Mouse (Mus musculus): Measurements from ENCODE around the gene Zfp580. TPM values are rescaled to one million over a fixed set of nuclear protein-coding genes. Genes with fewer than 3 reads are reported as not detected.

Gene Zfp580
- polyA plus RNA-seq, 1 experiment from 2014 or later = 54.1 TPM

DNA sequence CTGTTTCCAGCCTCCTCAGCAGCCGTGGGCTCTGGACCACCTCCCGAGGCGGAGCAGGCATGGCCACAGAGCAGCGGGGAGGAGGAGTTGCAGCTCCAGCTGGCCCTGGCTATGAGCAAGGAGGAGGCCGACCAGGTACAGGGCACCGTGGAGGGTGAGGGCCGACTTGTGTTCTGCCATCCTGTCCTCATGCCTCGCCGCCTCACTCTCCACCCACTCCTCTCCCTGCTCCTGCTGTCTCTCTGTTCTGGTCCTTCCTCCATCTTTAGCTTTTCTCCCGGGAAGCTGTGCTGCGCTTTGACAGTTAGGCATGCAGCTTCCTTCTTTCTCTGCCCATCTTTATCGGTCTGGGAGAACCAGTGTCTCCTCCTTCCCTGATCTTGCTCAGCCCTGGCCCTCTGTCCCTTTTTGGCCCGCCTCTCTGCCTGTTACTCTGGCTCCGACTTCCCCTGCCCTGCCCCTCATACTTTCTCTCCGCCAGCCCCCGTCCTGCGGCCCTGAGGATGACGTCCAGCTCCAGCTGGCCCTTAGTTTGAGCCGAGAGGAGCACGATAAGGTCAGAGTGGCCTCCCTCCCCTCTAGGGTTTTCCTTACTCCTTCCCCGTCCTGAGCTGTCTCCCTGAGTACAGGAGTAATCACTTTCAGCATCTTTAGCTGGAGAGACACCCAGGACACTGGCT lies 41.6 kb downstream of the Zfp580 start:
- Histone ChIP-seq H3K27ac (replicated peaks) (no peak overlapping the region), H3K4me3 (no peak overlapping the region), H3K4me2 (replicated peaks) (no peak overlapping the region), H3K9me3 (no peaks in the 10 kb centered on the region), H3K4me1 (no peaks in the 10 kb centered on the region), H3K36me3 (peaks cover 62% of the 10 kb centered on the region), H3K9ac (replicated peaks) (no peak overlapping the region), H3K27me3 (no peaks in the 10 kb centered on the region)
- ATAC-seq (replicated peaks) = no peak
- WGBS = 90% methylated on average over 21 of the region's 21 CpGs

- Histone ChIP-seq H3K27me3 (no peaks in the 10 kb centered on the region), H3K9ac (replicated peaks) (no peak overlapping the region), H3K4me3 (no peak overlapping the region), H3K4me2 (replicated peaks) (no peak overlapping the region), H3K27ac (replicated peaks) (no peak overlapping the region), H3K36me3 (peaks cover 47% of the 10 kb centered on the region), H3K4me1 (no peaks in the 10 kb centered on the region), H3K9me3 (no peaks in the 10 kb centered on the region)
- WGBS = 95% methylated on average over 5 of the region's 5 CpGs
- ATAC-seq (replicated peaks) = no peak
These were observed 47.4 kb downstream of the Zfp580 start for GRCm38 (mm10) chr7:5098769-5099168.

DNA sequence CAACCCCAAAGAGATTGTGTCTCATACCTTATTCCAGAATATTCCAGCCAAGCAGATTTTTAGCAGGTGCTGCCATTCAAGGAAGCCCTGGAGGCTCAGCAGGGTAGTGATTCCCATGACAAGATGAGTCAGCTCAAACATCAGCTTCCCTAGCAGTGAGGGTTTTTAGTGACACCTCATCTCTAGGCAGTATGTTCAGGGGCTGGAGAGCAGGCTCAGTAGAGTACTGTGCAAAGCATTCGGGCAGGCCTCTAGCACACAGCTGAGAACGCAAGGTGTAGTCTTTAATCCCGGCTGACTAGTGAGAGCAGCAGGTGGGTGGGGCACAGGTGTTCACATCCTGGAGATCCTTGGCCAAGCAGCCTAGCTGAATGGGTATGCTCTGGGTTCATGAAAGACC lies 48.5 kb downstream of the Zfp580 start:
- Histone ChIP-seq H3K36me3 (peaks cover 38% of the 10 kb centered on the region), H3K4me2 (replicated peaks) (no peak overlapping the region), H3K9me3 (no peaks in the 10 kb centered on the region), H3K9ac (replicated peaks) (no peak overlapping the region), H3K4me1 (no peaks in the 10 kb centered on the region), H3K27ac (replicated peaks) (no peak overlapping the region), H3K4me3 (no peak overlapping the region), H3K27me3 (no peaks in the 10 kb centered on the region)
- no peak for ATAC-seq (replicated peaks)
- 94% methylated on average over 3 of the region's 3 CpGs for WGBS

DNA sequence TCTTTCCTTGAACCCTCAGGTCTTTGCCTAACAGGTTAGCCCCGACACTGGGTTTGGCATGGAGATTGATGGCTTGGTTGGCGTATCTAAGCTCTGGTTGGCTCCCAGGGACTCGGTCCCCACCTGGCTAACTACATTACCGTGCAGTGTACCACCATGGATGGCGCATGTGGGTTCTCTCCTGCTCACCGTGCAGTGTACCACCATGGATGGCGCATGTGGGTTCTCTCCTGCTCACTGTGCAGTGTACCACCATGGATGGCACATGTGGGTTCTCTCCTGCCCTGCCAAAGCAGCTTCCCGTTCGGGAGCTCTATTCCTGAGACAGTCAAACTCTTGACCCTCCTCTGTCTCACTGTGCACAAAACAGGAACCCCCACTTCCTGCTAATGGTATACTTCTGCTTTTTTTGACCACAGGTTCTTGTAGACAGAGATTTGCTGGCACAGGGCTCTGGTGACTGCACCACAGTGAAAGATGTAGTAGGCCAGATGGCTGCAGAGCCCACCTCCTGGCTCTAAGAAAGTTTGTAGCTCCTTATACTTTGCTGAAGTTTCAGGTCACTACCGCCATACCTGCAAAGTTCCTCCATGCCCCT lies 49.8 kb downstream of the Zfp580 start:
- H3K9me3 ChIP-seq = no peaks in the 10 kb centered on the region

GRCm38 (mm10) chr7:5102564-5102963 lies 51.2 kb downstream of the Zfp580 start:
- Histone ChIP-seq H3K36me3 (peaks cover 16% of the 10 kb centered on the region), H3K27ac (replicated peaks) (no peak overlapping the region), H3K4me2 (replicated peaks) (no peak overlapping the region), H3K4me1 (no peaks in the 10 kb centered on the region), H3K4me3 (no peak overlapping the region), H3K9me3 (no peaks in the 10 kb centered on the region), H3K27me3 (no peaks in the 10 kb centered on the region), H3K9ac (replicated peaks) (no peak overlapping the region)
- no peak for ATAC-seq (replicated peaks)
- WGBS = 86% methylated on average over 2 of the region's 2 CpGs

More for the DNA sequence above, 49.8 kb downstream of the Zfp580 start:
- H3K4me2 ChIP-seq (replicated peaks) = no peak overlapping the region
- H3K27me3 ChIP-seq = no peaks in the 10 kb centered on the region
- H3K9ac ChIP-seq (replicated peaks) = no peak overlapping the region
- H3K4me1 ChIP-seq = no peaks in the 10 kb centered on the region
- no peak overlapping the region for H3K4me3 ChIP-seq
- peaks cover 25% of the 10 kb centered on the region for H3K36me3 ChIP-seq
- WGBS = 93% methylated on average over 10 of the region's 10 CpGs
- ATAC-seq (replicated peaks) = no peak
- no peak overlapping the region for H3K27ac ChIP-seq (replicated peaks)

Other genes starting within 250 kb of the Zfp580 start
- gene Ube2s, start 238.9 kb upstream of the Zfp580 start, polyA plus RNA-seq (2015; fragmentation: Nextera tagmentation; extraction: Ambion mirVana) = 363 and 383 TPM in 2 replicates
- gene Shisa7, start 206.8 kb upstream of the Zfp580 start, polyA plus RNA-seq (2015; fragmentation: Nextera tagmentation; extraction: Ambion mirVana) = 8.8 and 10.7 TPM in 2 replicates
- 3.7 and 4.8 TPM in 2 replicates for gene Isoc2b, start 181.3 kb upstream of the Zfp580 start, polyA plus RNA-seq (2015; fragmentation: Nextera tagmentation; extraction: Ambion mirVana)
- 0.65 and 0.76 TPM in 2 replicates for gene Isoc2a, start 174.4 kb upstream of the Zfp580 start, polyA plus RNA-seq (2015; fragmentation: Nextera tagmentation; extraction: Ambion mirVana)
- 0.31 and 0.33 TPM in 2 replicates for gene Gm36210, start 145.0 kb upstream of the Zfp580 start, polyA plus RNA-seq (2015; fragmentation: Nextera tagmentation; extraction: Ambion mirVana)
- gene Zfp628, start 136.3 kb upstream of the Zfp580 start, polyA plus RNA-seq (2015; fragmentation: Nextera tagmentation; extraction: Ambion mirVana) = 4.0 and 4.2 TPM in 2 replicates
- 35.2 and 39.3 TPM in 2 replicates for gene Nat14, start 129.5 kb upstream of the Zfp580 start, polyA plus RNA-seq (2015; fragmentation: Nextera tagmentation; extraction: Ambion mirVana)
- 0.24 and 0.32 TPM in 2 replicates for gene Ssc5d, start 125.8 kb upstream of the Zfp580 start, polyA plus RNA-seq (2015; fragmentation: Nextera tagmentation; extraction: Ambion mirVana)
- not detected in 2 replicates for gene Sbk2, start 87.1 kb upstream of the Zfp580 start, polyA plus RNA-seq (2015; fragmentation: Nextera tagmentation; extraction: Ambion mirVana)
- 0.27 and 0.33 TPM in 2 replicates for gene Sbk3, start 80.4 kb upstream of the Zfp580 start, polyA plus RNA-seq (2015; fragmentation: Nextera tagmentation; extraction: Ambion mirVana)
- 58.9 and 60.9 TPM in 2 replicates for gene Zfp579, start 55.4 kb upstream of the Zfp580 start, polyA plus RNA-seq (2015; fragmentation: Nextera tagmentation; extraction: Ambion mirVana)
- gene Zfp524, start 37.1 kb upstream of the Zfp580 start, polyA plus RNA-seq (2015; fragmentation: Nextera tagmentation; extraction: Ambion mirVana) = 11.6 and 12.5 TPM in 2 replicates
- gene Fiz1, start 36.8 kb upstream of the Zfp580 start, polyA plus RNA-seq (2015; fragmentation: Nextera tagmentation; extraction: Ambion mirVana) = 52.1 TPM in 2 replicates
- gene Gm44973, start 36.0 kb upstream of the Zfp580 start, polyA plus RNA-seq (2015; fragmentation: Nextera tagmentation; extraction: Ambion mirVana) = 0.89 TPM in 1 of 2 replicates, not detected in the other
- gene Zfp865, start 31.2 kb upstream of the Zfp580 start, polyA plus RNA-seq (2015; fragmentation: Nextera tagmentation; extraction: Ambion mirVana) = 6.1 and 6.5 TPM in 2 replicates
- gene Ccdc106, start 31.0 kb upstream of the Zfp580 start, polyA plus RNA-seq (2015; fragmentation: Nextera tagmentation; extraction: Ambion mirVana) = 39.7 and 45.8 TPM in 2 replicates
- not detected in 2 replicates for gene 4632433K11Rik, start 17.4 kb upstream of the Zfp580 start, polyA plus RNA-seq (2015; fragmentation: Nextera tagmentation; extraction: Ambion mirVana)
- gene Zfp784, start 13.1 kb upstream of the Zfp580 start, polyA plus RNA-seq (2015; fragmentation: Nextera tagmentation; extraction: Ambion mirVana) = 7.8 and 8.5 TPM in 2 replicates
- 136 TPM in 2 replicates for gene U2af2, start 10.6 kb downstream of the Zfp580 start, polyA plus RNA-seq (2015; fragmentation: Nextera tagmentation; extraction: Ambion mirVana)
- gene Epn1, start 28.7 kb downstream of the Zfp580 start, polyA plus RNA-seq (2015; fragmentation: Nextera tagmentation; extraction: Ambion mirVana) = 94.5 and 96.9 TPM in 2 replicates
- 0.13 TPM in 1 of 2 replicates, not detected in the other for gene Rfpl4, start 65.4 kb downstream of the Zfp580 start, polyA plus RNA-seq (2015; fragmentation: Nextera tagmentation; extraction: Ambion mirVana)
- 0.19 TPM in 1 of 2 replicates, not detected in the other for gene Rasl2-9, start 74.4 kb downstream of the Zfp580 start, polyA plus RNA-seq (2015; fragmentation: Nextera tagmentation; extraction: Ambion mirVana)
- 0.01 TPM in 1 of 2 replicates, not detected in the other for gene Vmn1r55, start 98.1 kb downstream of the Zfp580 start, polyA plus RNA-seq (2015; fragmentation: Nextera tagmentation; extraction: Ambion mirVana)
- not detected in 2 replicates for gene Vmn1r56, start 145.2 kb downstream of the Zfp580 start, polyA plus RNA-seq (2015; fragmentation: Nextera tagmentation; extraction: Ambion mirVana)
- gene Vmn1r57, start 167.0 kb downstream of the Zfp580 start, polyA plus RNA-seq (2015; fragmentation: Nextera tagmentation; extraction: Ambion mirVana) = not detected in 2 replicates

Data from forebrain, embryonic 15.5 days (tissue).